Mouse (Mus musculus): ENCODE results near the gene Mapkapk2. TPM values are rescaled to one million over a fixed set of nuclear protein-coding genes. Genes with fewer than 3 reads are reported as not detected.
A peak's percentile ranks its signal among the peaks of the same experiment; 100 is the strongest.

Mapkapk2 gene
- total and polyA plus RNA-seq, 3 experiments, result 53.2 to 85.4 TPM; not detected in 1

- no peaks in the 10 kb centered on the region for H3K36me3 ChIP-seq (ENCODE audit: control insufficient read depth in 1 of 2, insufficient read depth in 2 of 2, low read length in 2 of 2)
- no peak for DNase-seq (ENCODE audit: low read depth, low spot score)
- peaks cover 5 to 8% of the 10 kb centered on the region in 2 experiments for H3K27me3 ChIP-seq (ENCODE audit: control insufficient read depth in 1 of 2, insufficient read depth in 2 of 2, low read length in 2 of 2)
- no peak overlapping the region for H3K9ac ChIP-seq (ENCODE audit: control insufficient read depth, low read depth, low read length, poor library complexity, severe bottlenecking)
- TF ChIP-seq MEF2A (IDR thresholded peaks at IDR 0.05; ENCODE audit: extremely low read depth, insufficient replicate concordance, low read depth, low read length, poor library complexity, severe bottlenecking), result no peak
- TF ChIP-seq HCFC1 (IDR thresholded peaks at IDR 0.05; ENCODE audit: low read depth, low read length), result no peak
- no peak for TF ChIP-seq ETS1 (IDR thresholded peaks at IDR 0.05; ENCODE audit: low read depth, low read length)
- no peak for TF ChIP-seq UBTF (IDR thresholded peaks at IDR 0.05; ENCODE audit: borderline replicate concordance, insufficient read depth, low read depth, low read length)
- TF ChIP-seq GABPA (IDR thresholded peaks at IDR 0.05; ENCODE audit: low read depth, low read length), result no peak
- TF ChIP-seq JUND (IDR thresholded peaks at IDR 0.05; ENCODE audit: low read depth, low read length), result no peak
- no peak for TF ChIP-seq BHLHE40 (IDR thresholded peaks at IDR 0.05; ENCODE audit: borderline replicate concordance, low read depth, low read length)
- no peak for TF ChIP-seq ZC3H11A (IDR thresholded peaks at IDR 0.05; ENCODE audit: low read depth, low read length)
- no peak for TF ChIP-seq MYB (IDR thresholded peaks at IDR 0.05; ENCODE audit: low read depth, low read length)
- TF ChIP-seq E2F4 (IDR thresholded peaks at IDR 0.05; ENCODE audit: borderline replicate concordance, low read depth, low read length), result no peak
- no peak for TF ChIP-seq CTCF (IDR thresholded peaks at IDR 0.05 in 2 of 3, conservative IDR thresholded peaks at IDR 0.05 in 1 of 3; ENCODE audit: control insufficient read depth in 1 of 3, insufficient read depth in 1 of 3, low read depth in 2 of 3, low read length in 3 of 3, poor library complexity in 1 of 3, severe bottlenecking in 1 of 3)
- TF ChIP-seq TCF12 (IDR thresholded peaks at IDR 0.05; ENCODE audit: low read depth, low read length), result no peak
- no peak for TF ChIP-seq SIN3A (IDR thresholded peaks at IDR 0.05; ENCODE audit: low read length)
- TF ChIP-seq MAFK (IDR thresholded peaks at IDR 0.05; ENCODE audit: borderline replicate concordance, low read depth, low read length), result no peak
- no peak for TF ChIP-seq NELFE (IDR thresholded peaks at IDR 0.05; ENCODE audit: low read depth, low read length)
- no peak for TF ChIP-seq TBP (IDR thresholded peaks at IDR 0.05; ENCODE audit: low read depth, low read length)
- TF ChIP-seq MYC (IDR thresholded peaks at IDR 0.05; ENCODE audit: low read depth, low read length), result no peak
- no peaks in the 10 kb centered on the region for H3K79me2 ChIP-seq (ENCODE audit: control insufficient read depth, insufficient read depth, low read length, poor library complexity)
- no peak overlapping the region for H3K27ac ChIP-seq (ENCODE audit: control insufficient read depth, low read depth, low read length)
- 0 out of 4 replicates have a peak, but pooled peaks cover 0 to 3% of the 10 kb centered on the region in 2 experiments for H3K4me1 ChIP-seq (ENCODE audit: control insufficient read depth in 1 of 2, insufficient read depth in 2 of 2, low read length in 2 of 2)
- no peak overlapping the region for H3K4me3 ChIP-seq (ENCODE audit: control insufficient read depth in 1 of 2, insufficient read depth in 1 of 2, low read depth in 2 of 2, low read length in 2 of 2)
- H3K9me3 ChIP-seq (replicated peaks; ENCODE audit: insufficient read depth, low read length), result no peaks in the 10 kb centered on the region
These were observed 59.1 kb downstream of the Mapkapk2 start for GRCm38 (mm10) chr1:131038415-131039017.

- Histone ChIP-seq H3K27ac (ENCODE audit: control insufficient read depth, low read depth, low read length) (no peak overlapping the region), H3K4me1 (ENCODE audit: control insufficient read depth in 1 of 2, insufficient read depth in 2 of 2, low read length in 2 of 2) (0 out of 4 replicates have a peak, but pooled peaks cover 0 to 3% of the 10 kb centered on the region in 2 experiments), H3K4me3 (ENCODE audit: control insufficient read depth in 1 of 2, insufficient read depth in 1 of 2, low read depth in 2 of 2, low read length in 2 of 2) (no peak overlapping the region), H3K36me3 (ENCODE audit: control insufficient read depth in 1 of 2, insufficient read depth in 2 of 2, low read length in 2 of 2) (no peaks in the 10 kb centered on the region), H3K27me3 (ENCODE audit: control insufficient read depth in 1 of 2, insufficient read depth in 2 of 2, low read length in 2 of 2) (peaks cover 5 to 8% of the 10 kb centered on the region in 2 experiments), H3K9me3 (replicated peaks; ENCODE audit: insufficient read depth, low read length) (no peaks in the 10 kb centered on the region), H3K79me2 (ENCODE audit: control insufficient read depth, insufficient read depth, low read length, poor library complexity) (no peaks in the 10 kb centered on the region), H3K9ac (ENCODE audit: control insufficient read depth, low read depth, low read length, poor library complexity, severe bottlenecking) (no peak overlapping the region)
- TF ChIP-seq EP300 (IDR thresholded peaks at IDR 0.05; ENCODE audit: low read depth in 1 of 2, low read length in 2 of 2) (0 out of 4 replicates have a peak, but pooled peaks of 1 of the 2 experiments have one; percentile 8), POLR2AphosphoS5 (IDR thresholded peaks at IDR 0.05; ENCODE audit: borderline replicate concordance, low read depth, low read length) (no peak), ZNF384 (IDR thresholded peaks at IDR 0.05; ENCODE audit: low read depth, low read length) (peak; percentile 45; the same call in 1 of the 2 replicates)
- DNase-seq (ENCODE audit: low read depth, low spot score), result peak; percentile 40
These were observed 59.6 kb downstream of the Mapkapk2 start for GRCm38 (mm10) chr1:131038001-131038400.
